Mouse (Mus musculus): ENCODE results near the gene Dnah12. TPM values are rescaled to one million over a fixed set of nuclear protein-coding genes. Genes with fewer than 3 reads are reported as not detected.

Gene Dnah12
- polyA plus RNA-seq, 1 experiment, result under 0.01 TPM

DNA sequence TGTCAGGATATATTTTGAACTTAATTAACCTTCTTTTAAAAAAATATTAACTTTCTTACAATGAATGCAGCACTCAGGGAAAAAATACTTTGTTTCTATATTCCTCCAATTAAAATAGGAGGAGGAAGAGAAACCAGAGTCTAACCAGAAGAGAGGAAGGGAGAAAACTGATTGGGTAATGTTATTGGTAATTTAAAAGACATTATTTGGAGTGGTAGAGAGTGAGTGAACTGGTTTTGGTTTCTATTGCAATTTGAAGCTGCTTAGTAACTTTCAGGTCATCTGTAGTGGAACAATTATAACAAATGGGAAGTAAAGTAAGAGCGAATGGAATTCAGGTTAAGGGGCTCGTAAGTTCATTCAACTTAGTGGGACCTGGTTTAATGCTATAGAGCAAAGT is 120.8 kb downstream of the Dnah12 start:
- H3ac ChIP-seq (ENCODE audit: control insufficient read depth, insufficient read length, low read depth), result no peak overlapping the region
- no peaks in the 10 kb centered on the region for H3K79me3 ChIP-seq (ENCODE audit: low read depth)
- H3K79me2 ChIP-seq (ENCODE audit: control insufficient read depth, insufficient read depth), result no peaks in the 10 kb centered on the region
- TF ChIP-seq MAX (IDR thresholded peaks at IDR 0.05) (no peak), FOSL1 (IDR thresholded peaks at IDR 0.05; ENCODE audit: insufficient read depth, low read length, poor library complexity, severe bottlenecking) (no peak), MYOD1 (IDR thresholded peaks at IDR 0.05; ENCODE audit: control insufficient read depth, insufficient read length, low read depth) (no peak), CTCF (IDR thresholded peaks at IDR 0.05; ENCODE audit: control insufficient read depth, insufficient read depth, insufficient read length) (no peak), MYOG (IDR thresholded peaks at IDR 0.05; ENCODE audit: control insufficient read depth, extremely low read depth, insufficient read length) (no peak), USF1 (IDR thresholded peaks at IDR 0.05; ENCODE audit: low read depth) (no peak), CEBPB (IDR thresholded peaks at IDR 0.05; ENCODE audit: low read depth) (no peak)
- H3K4me3 ChIP-seq (ENCODE audit: insufficient read depth, poor library complexity, severe bottlenecking), result no peak overlapping the region
- H3K27me3 ChIP-seq (ENCODE audit: control insufficient read depth, insufficient read depth, insufficient read length), result peaks cover 11% of the 10 kb centered on the region
- no peaks in the 10 kb centered on the region for H3K36me3 ChIP-seq (ENCODE audit: control insufficient read depth, insufficient read depth)

DNA sequence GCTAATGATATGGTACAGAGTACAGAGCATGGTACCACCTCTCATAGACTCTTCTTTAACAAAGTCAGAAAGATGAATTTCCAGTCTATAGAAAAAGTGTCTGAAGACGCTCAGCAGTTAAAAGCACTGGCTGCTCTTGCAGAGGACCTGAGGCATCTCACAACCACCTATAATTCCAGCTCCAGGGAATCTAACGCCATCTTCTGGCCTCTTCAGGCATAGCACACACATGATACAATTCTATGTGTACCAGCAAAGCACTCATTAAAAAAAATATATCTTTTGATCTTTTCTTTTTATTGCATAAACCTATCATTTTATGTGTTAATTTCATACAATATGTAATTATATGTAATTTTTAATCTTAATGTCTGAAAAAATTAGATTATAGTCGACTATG is 121.8 kb downstream of the Dnah12 start:
- no peaks in the 10 kb centered on the region for H3K36me3 ChIP-seq (ENCODE audit: control insufficient read depth, insufficient read depth)
- H3K79me3 ChIP-seq (ENCODE audit: low read depth), result no peaks in the 10 kb centered on the region
- peaks cover 7% of the 10 kb centered on the region for H3K27me3 ChIP-seq (ENCODE audit: control insufficient read depth, insufficient read depth, insufficient read length)
- no peaks in the 10 kb centered on the region for H3K79me2 ChIP-seq (ENCODE audit: control insufficient read depth, insufficient read depth)
- no peak overlapping the region for H3K4me3 ChIP-seq (ENCODE audit: insufficient read depth, poor library complexity, severe bottlenecking)
- no peak for TF ChIP-seq USF1 (IDR thresholded peaks at IDR 0.05; ENCODE audit: low read depth)
- no peak for TF ChIP-seq MYOD1 (IDR thresholded peaks at IDR 0.05; ENCODE audit: control insufficient read depth, insufficient read length, low read depth)
- TF ChIP-seq CEBPB (IDR thresholded peaks at IDR 0.05; ENCODE audit: low read depth), result no peak
- no peak for TF ChIP-seq CTCF (IDR thresholded peaks at IDR 0.05; ENCODE audit: control insufficient read depth, insufficient read depth, insufficient read length)
- TF ChIP-seq MAX (IDR thresholded peaks at IDR 0.05), result no peak
- TF ChIP-seq FOSL1 (IDR thresholded peaks at IDR 0.05; ENCODE audit: insufficient read depth, low read length, poor library complexity, severe bottlenecking), result no peak
- no peak for TF ChIP-seq MYOG (IDR thresholded peaks at IDR 0.05; ENCODE audit: control insufficient read depth, extremely low read depth, insufficient read length)
- H3ac ChIP-seq (ENCODE audit: control insufficient read depth, insufficient read length, low read depth), result no peak overlapping the region

DNA sequence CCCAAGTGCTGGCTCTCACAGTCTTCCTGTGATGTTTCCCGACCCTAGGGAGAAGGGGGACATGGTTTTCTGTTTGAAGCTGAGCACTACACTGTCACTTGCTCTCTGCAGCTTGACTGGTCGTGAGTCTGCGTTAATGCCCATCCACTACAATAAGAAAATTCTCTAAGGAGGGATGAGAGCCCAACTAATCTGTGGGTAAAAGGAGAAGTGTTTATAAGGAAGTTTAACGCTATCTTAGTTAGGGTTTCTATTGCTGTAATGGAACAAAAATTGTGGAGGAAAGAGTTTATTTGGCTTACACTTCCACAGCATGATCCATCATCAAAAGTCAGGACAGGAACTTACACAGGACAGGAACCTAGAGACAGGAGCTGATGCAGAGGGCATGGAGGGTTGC is 123.7 kb downstream of the Dnah12 start:
- Histone ChIP-seq H3K4me3 (ENCODE audit: insufficient read depth, poor library complexity, severe bottlenecking) (no peak overlapping the region), H3ac (ENCODE audit: control insufficient read depth, insufficient read length, low read depth) (no peak overlapping the region), H3K79me2 (ENCODE audit: control insufficient read depth, insufficient read depth) (no peaks in the 10 kb centered on the region), H3K79me3 (ENCODE audit: low read depth) (no peaks in the 10 kb centered on the region), H3K36me3 (ENCODE audit: control insufficient read depth, insufficient read depth) (no peaks in the 10 kb centered on the region), H3K27me3 (ENCODE audit: control insufficient read depth, insufficient read depth, insufficient read length) (peaks cover 7% of the 10 kb centered on the region)
- no peak for TF ChIP-seq CTCF (IDR thresholded peaks at IDR 0.05; ENCODE audit: control insufficient read depth, insufficient read depth, insufficient read length)
- no peak for TF ChIP-seq USF1 (IDR thresholded peaks at IDR 0.05; ENCODE audit: low read depth)
- no peak for TF ChIP-seq MAX (IDR thresholded peaks at IDR 0.05)

DNA sequence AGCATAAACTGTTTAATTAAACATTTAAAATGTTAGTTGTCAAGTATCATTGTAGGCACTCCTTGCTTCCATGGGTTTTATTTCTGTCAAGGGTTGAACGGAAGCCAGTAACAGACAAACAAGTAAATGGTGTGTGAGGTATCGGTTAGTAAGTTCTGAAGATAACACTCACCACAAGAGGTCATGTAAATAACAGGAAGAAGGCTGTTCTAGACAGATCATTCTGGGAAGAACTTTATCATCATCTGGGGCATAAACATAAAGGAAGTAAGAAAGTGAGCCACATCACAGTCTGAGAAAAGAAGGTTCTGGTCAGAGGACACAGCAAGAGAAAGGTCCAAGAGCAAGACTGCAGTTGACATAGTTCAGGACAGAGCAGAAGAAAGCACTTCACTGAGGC is 132.9 kb downstream of the Dnah12 start:
- Histone ChIP-seq H3K36me3 (ENCODE audit: control insufficient read depth, insufficient read depth) (no peaks in the 10 kb centered on the region), H3K4me3 (ENCODE audit: insufficient read depth, poor library complexity, severe bottlenecking) (no peak overlapping the region), H3K79me3 (ENCODE audit: low read depth) (no peaks in the 10 kb centered on the region), H3ac (ENCODE audit: control insufficient read depth, insufficient read length, low read depth) (no peak overlapping the region), H3K27me3 (ENCODE audit: control insufficient read depth, insufficient read depth, insufficient read length) (peaks cover 12% of the 10 kb centered on the region), H3K79me2 (ENCODE audit: control insufficient read depth, insufficient read depth) (no peaks in the 10 kb centered on the region)
- TF ChIP-seq MYOG (IDR thresholded peaks at IDR 0.05; ENCODE audit: control insufficient read depth, extremely low read depth, insufficient read length) (no peak), CTCF (IDR thresholded peaks at IDR 0.05; ENCODE audit: control insufficient read depth, insufficient read depth, insufficient read length) (no peak), CEBPB (IDR thresholded peaks at IDR 0.05; ENCODE audit: low read depth) (no peak), MYOD1 (IDR thresholded peaks at IDR 0.05; ENCODE audit: control insufficient read depth, insufficient read length, low read depth) (no peak), USF1 (IDR thresholded peaks at IDR 0.05; ENCODE audit: low read depth) (no peak), MAX (IDR thresholded peaks at IDR 0.05) (no peak), FOSL1 (IDR thresholded peaks at IDR 0.05; ENCODE audit: insufficient read depth, low read length, poor library complexity, severe bottlenecking) (no peak)

DNA sequence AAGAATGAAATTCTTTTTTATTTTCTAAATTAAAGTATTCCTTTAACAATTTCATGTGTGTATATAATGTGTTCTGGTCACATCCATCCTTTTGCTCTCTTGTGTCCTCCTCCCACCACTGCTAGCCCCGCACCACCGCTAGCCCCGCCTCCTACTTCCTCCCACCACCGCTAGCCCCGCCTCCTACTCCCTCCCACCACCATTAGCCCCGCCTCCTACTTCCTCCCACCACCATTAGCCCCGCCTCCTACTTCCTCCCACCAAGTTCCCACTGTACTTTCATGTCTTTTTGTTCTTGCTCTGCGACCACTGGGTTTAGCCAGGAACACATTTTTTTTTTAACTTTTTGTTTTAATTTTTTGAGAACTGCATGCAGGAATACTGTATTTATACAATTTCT is 160.0 kb downstream of the Dnah12 start:
- no peak overlapping the region for H3K4me3 ChIP-seq (ENCODE audit: insufficient read depth, poor library complexity, severe bottlenecking)
- TF ChIP-seq MYOD1 (IDR thresholded peaks at IDR 0.05; ENCODE audit: control insufficient read depth, insufficient read length, low read depth) (no peak), FOSL1 (IDR thresholded peaks at IDR 0.05; ENCODE audit: insufficient read depth, low read length, poor library complexity, severe bottlenecking) (no peak), USF1 (IDR thresholded peaks at IDR 0.05; ENCODE audit: low read depth) (no peak), MAX (IDR thresholded peaks at IDR 0.05) (no peak), MYOG (IDR thresholded peaks at IDR 0.05; ENCODE audit: control insufficient read depth, extremely low read depth, insufficient read length) (no peak), CTCF (IDR thresholded peaks at IDR 0.05; ENCODE audit: control insufficient read depth, insufficient read depth, insufficient read length) (no peak), CEBPB (IDR thresholded peaks at IDR 0.05; ENCODE audit: low read depth) (no peak)
- no peaks in the 10 kb centered on the region for H3K79me3 ChIP-seq (ENCODE audit: low read depth)
- no peak overlapping the region for H3ac ChIP-seq (ENCODE audit: control insufficient read depth, insufficient read length, low read depth)
- H3K79me2 ChIP-seq (ENCODE audit: control insufficient read depth, insufficient read depth), result no peaks in the 10 kb centered on the region
- H3K27me3 ChIP-seq (ENCODE audit: control insufficient read depth, insufficient read depth, insufficient read length), result peaks cover 13% of the 10 kb centered on the region
- H3K36me3 ChIP-seq (ENCODE audit: control insufficient read depth, insufficient read depth), result no peaks in the 10 kb centered on the region

DNA sequence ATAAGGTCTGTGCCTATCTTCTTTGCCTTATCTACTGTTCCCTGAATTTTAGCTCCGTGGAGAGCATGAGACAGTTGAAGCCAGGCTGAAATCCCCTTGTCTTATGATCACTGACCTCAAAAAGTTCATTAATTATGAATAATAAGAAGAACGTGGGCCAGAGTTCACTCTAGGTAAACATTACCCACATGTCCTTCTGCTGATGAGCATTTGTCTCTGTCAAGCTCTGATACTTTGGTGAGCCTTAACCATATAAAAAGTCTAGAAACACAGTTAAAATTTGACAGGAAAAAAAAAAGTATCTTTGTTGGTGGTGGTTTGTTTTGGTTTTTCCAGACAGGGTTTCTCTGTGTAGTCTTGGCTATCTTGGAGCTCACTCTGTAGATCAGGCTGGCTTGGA is 161.0 kb downstream of the Dnah12 start:
- no peaks in the 10 kb centered on the region for H3K79me2 ChIP-seq (ENCODE audit: control insufficient read depth, insufficient read depth)
- no peak overlapping the region for H3K4me3 ChIP-seq (ENCODE audit: insufficient read depth, poor library complexity, severe bottlenecking)
- H3K79me3 ChIP-seq (ENCODE audit: low read depth), result no peaks in the 10 kb centered on the region
- H3K27me3 ChIP-seq (ENCODE audit: control insufficient read depth, insufficient read depth, insufficient read length), result peaks cover 12% of the 10 kb centered on the region
- H3K36me3 ChIP-seq (ENCODE audit: control insufficient read depth, insufficient read depth), result no peaks in the 10 kb centered on the region
- TF ChIP-seq CTCF (IDR thresholded peaks at IDR 0.05; ENCODE audit: control insufficient read depth, insufficient read depth, insufficient read length) (no peak), USF1 (IDR thresholded peaks at IDR 0.05; ENCODE audit: low read depth) (no peak), CEBPB (IDR thresholded peaks at IDR 0.05; ENCODE audit: low read depth) (no peak)
- H3ac ChIP-seq (ENCODE audit: control insufficient read depth, insufficient read length, low read depth), result no peak overlapping the region

All from C2C12 (cell line).